Mouse (Mus musculus) heart, postnatal 0 days (tissue): ENCODE data around the gene Vcl.

Experiments used
- CTCF ChIP-seq: IDR thresholded peaks from 2 replicates; pipeline ENCODE4 v1.5.1; 2016; ENCODE audit warnings: antibody characterized with exemption, control low read depth, low read depth
- EP300 ChIP-seq: IDR thresholded peaks from 2 replicates; pipeline ENCODE4 v1.6.1; 2016; ENCODE audit warnings: antibody characterized with exemption, low read depth

- TF ChIP-seq CTCF = no peak
- no peak for TF ChIP-seq EP300
Measured at GRCm38 (mm10) chr14:20945296-20945695, 16.1 kb downstream of the Vcl start.
